18 mouse cellular contexts compared by ENCODE assay signal in genomic region chr10:44796205-44796604, GRCm38 (mm10).
DNase-seq lines count a peak whose midpoint lies in the region; ATAC-seq and TF ChIP-seq lines count a peak whose summit lies in the region.
"Had no signal": no experiment of that assay in that cellular context is flagged by ENCODE, and none has a peak within 500 bp of the region (broad histone marks: within the 10 kb centered on the region; RNA-seq: fewer than 3 reads in every experiment).

No protein-coding gene starts in this region.

- ATAC-seq in liver, embryonic 11.5 days (replicated peaks; ENCODE audit: low FRiP score), result no peak
- ATAC-seq: activated CD4-positive, CD25-positive, alpha-beta regulatory T cell, adult 4 months; CD4-positive, CD25-positive, alpha-beta regulatory T cell, adult 4 months; Patski had no signal

- H3K27me3 ChIP-seq in CH12.LX (replicated peaks), result no peaks in the 10 kb centered on the region
- no peaks in the 10 kb centered on the region for H3K27me3 ChIP-seq in liver, embryonic 11.5 days (replicated peaks; ENCODE audit: control insufficient read depth, insufficient read depth, low read length)

- H3K27ac ChIP-seq in CH12.LX (ENCODE audit: insufficient read depth, low read depth), result no peak overlapping the region
- H3K27ac ChIP-seq in liver, embryonic 11.5 days (ENCODE audit: low read depth, low read length), result no peak overlapping the region

- in situ Hi-C loops in CH12.LX (cut with MboI; ENCODE audit: low pct_ligation_motif_present, low pct_unique_long_range_greater_than_20kb, low sequenced_read_pairs), result no loop called here

- no peak for TF ChIP-seq RAD21 in CH12.LX (IDR thresholded peaks at IDR 0.05; ENCODE audit: low read depth, low read length)

- WGBS in liver, embryonic 11.5 days, result 48% methylated on average over 1 of the region's 1 CpGs

- no peak overlapping the region for H3K4me2 ChIP-seq in CH12.LX (ENCODE audit: insufficient read depth, low read depth, poor library complexity, severe bottlenecking)
- no peak overlapping the region for H3K4me2 ChIP-seq in liver, embryonic 11.5 days

- peak; percentile 55; the same call in 1 of the 2 replicates for TF ChIP-seq EP300 in CH12.LX (IDR thresholded peaks at IDR 0.05; ENCODE audit: low read length)

- H3K4me3 ChIP-seq in CH12.LX (replicated peaks in 1 of 3; ENCODE audit: low read depth in 2 of 3, low read length in 2 of 3, poor library complexity in 1 of 3), result no peak overlapping the region
- no peak overlapping the region for H3K4me3 ChIP-seq in liver, embryonic 11.5 days (ENCODE audit: low read depth, low read length)

- TF ChIP-seq POLR2A in CH12.LX (IDR thresholded peaks at IDR 0.05; ENCODE audit: low read depth, low read length), result no peak

- H3K4me1 ChIP-seq in CH12.LX (ENCODE audit: control insufficient read depth in 1 of 2, insufficient read depth in 2 of 2), result peaks cover 0 to 14% of the 10 kb centered on the region in 2 experiments; a peak in 2 of 4 replicates
- H3K4me1 ChIP-seq in liver, embryonic 11.5 days (replicated peaks; ENCODE audit: control insufficient read depth, insufficient read depth, low read length), result no peaks in the 10 kb centered on the region

- peaks cover 11% of the 10 kb centered on the region for H3K9me3 ChIP-seq in CH12.LX (replicated peaks; ENCODE audit: low read length)
- H3K9me3 ChIP-seq in liver, embryonic 11.5 days (ENCODE audit: control insufficient read depth, low read length), result no peaks in the 10 kb centered on the region
- H3K9me3 ChIP-seq: G1E had no signal

- no peak overlapping the region for H3K9ac ChIP-seq in CH12.LX (ENCODE audit: insufficient read depth, low read depth)
- no peak overlapping the region for H3K9ac ChIP-seq in liver, embryonic 11.5 days (ENCODE audit: low read depth, low read length)

- no peaks in the 10 kb centered on the region for H3K79me2 ChIP-seq in CH12.LX (replicated peaks; ENCODE audit: control insufficient read depth, extremely low read depth, insufficient read depth, poor library complexity, severe bottlenecking)

- peak; percentile 67 for DNase-seq in CH12.LX (ENCODE audit: extremely low read depth)
- DNase-seq in liver, embryonic 11.5 days (ENCODE audit: low spot score), result no peak
- DNase-seq: adrenal gland, adult 2 months; adrenal gland, adult 8-10 months; adrenal gland, postnatal 10 days; adrenal gland, postnatal 14 days; adrenal gland, postnatal 25 days; adrenal gland, postnatal 36 days; B cell, adult 2 months; cerebellum, adult 11 months; cerebellum, adult 11-12 months; cerebellum, adult 18-20 months; cerebellum, adult 2 months; cerebellum, adult 8-10 months had no signal

- no peak for TF ChIP-seq CTCF in CH12.LX (conservative IDR thresholded peaks at IDR 0.05 in 1 of 2, IDR thresholded peaks at IDR 0.05 in 1 of 2; ENCODE audit: low read depth in 2 of 2, low read length in 2 of 2)

- no peaks in the 10 kb centered on the region for H3K36me3 ChIP-seq in CH12.LX (replicated peaks in 1 of 2; ENCODE audit: control insufficient read depth in 1 of 2, insufficient read depth in 1 of 2, low read length in 1 of 2)
- H3K36me3 ChIP-seq in liver, embryonic 11.5 days (ENCODE audit: control insufficient read depth, insufficient read depth, low read length), result no peaks in the 10 kb centered on the region
- H3K36me3 ChIP-seq: G1E had no signal

- dilution Hi-C loops in CH12.LX (cut with MboI; ENCODE audit: extremely low pct_ligation_motif_present, extremely low pct_unique_long_range_greater_than_20kb, low sequenced_read_pairs), result no loop called here

TF ChIP-seq in CH12.LX, 34 proteins besides CTCF, POLR2A, EP300 and RAD21:
- TF ChIP-seq ZMIZ1 (IDR thresholded peaks at IDR 0.05; ENCODE audit: low read depth, low read length), result no peak
- peak; percentile 56; the same call in 1 of the 2 replicates for TF ChIP-seq IRF4 (IDR thresholded peaks at IDR 0.05; ENCODE audit: low read depth, low read length)
- TF ChIP-seq NRF1 (IDR thresholded peaks at IDR 0.05; ENCODE audit: low read depth, low read length), result no peak
- no peak; the same call in 1 of the 2 replicates for TF ChIP-seq ZNF384 (IDR thresholded peaks at IDR 0.05; ENCODE audit: low read depth, low read length)
- peak; percentile 14; the same call in 1 of the 2 replicates for TF ChIP-seq MEF2A (IDR thresholded peaks at IDR 0.05; ENCODE audit: borderline replicate concordance, low read depth, low read length)
- TF ChIP-seq MAFK (IDR thresholded peaks at IDR 0.05; ENCODE audit: insufficient replicate concordance, low read length), result no peak
- TF ChIP-seq CHD2 (IDR thresholded peaks at IDR 0.05; ENCODE audit: low read length), result no peak
- peak; percentile 10; the same call in 1 of the 2 replicates for TF ChIP-seq BHLHE40 (IDR thresholded peaks at IDR 0.05; ENCODE audit: low read depth, low read length)
- no peak for TF ChIP-seq ELF1 (IDR thresholded peaks at IDR 0.05; ENCODE audit: low read depth, low read length)
- 0 out of 2 replicates have a peak, but pooled peaks have one; percentile 29 for TF ChIP-seq ETS1 (conservative IDR thresholded peaks at IDR 0.05; ENCODE audit: low read depth, low read length)
- TF ChIP-seq TBP (conservative IDR thresholded peaks at IDR 0.05; ENCODE audit: low read depth, low read length), result no peak
- no peak for TF ChIP-seq POLR2AphosphoS2 (IDR thresholded peaks at IDR 0.05; ENCODE audit: low read depth, low read length)
- TF ChIP-seq MAX (IDR thresholded peaks at IDR 0.05; ENCODE audit: low read length), result no peak
- no peak for TF ChIP-seq RCOR1 (conservative IDR thresholded peaks at IDR 0.05; ENCODE audit: low read depth, low read length)
- TF ChIP-seq MXI1 (IDR thresholded peaks at IDR 0.05; ENCODE audit: low read depth, low read length), result no peak
